Mouse (Mus musculus) neural tube, embryonic 10.5 days (tissue): Measurements from ENCODE around the gene Sdk2.

Experiments used
- DNase-seq: peaks from one replicate; pipeline ENCODE4 v3.0.0-alpha.2; 2017; ENCODE audit warnings: low spot score; ENCODE audit errors: extremely low spot score

Gene Sdk2

GRCm38 (mm10) chr11:113767285-113767684, 299.6 kb downstream of the Sdk2 start:
- no peak for DNase-seq

GRCm38 (mm10) chr11:113766284-113766985, 300.4 kb downstream of the Sdk2 start:
- DNase-seq: no peak

- DNase-seq: no peak
Observed at GRCm38 (mm10) chr11:113764132-113764849, 302.6 kb downstream of the Sdk2 start.

GRCm38 (mm10) chr11:113763449-113763848, 303.4 kb downstream of the Sdk2 start:
- no peak for DNase-seq

GRCm38 (mm10) chr11:113762136-113762797, 304.6 kb downstream of the Sdk2 start:
- no peak for DNase-seq

- no peak for DNase-seq
Observed at GRCm38 (mm10) chr11:113761646-113762045, 305.2 kb downstream of the Sdk2 start.

- no peak for DNase-seq
Observed at GRCm38 (mm10) chr11:113760476-113760875, 306.4 kb downstream of the Sdk2 start.

GRCm38 (mm10) chr11:113758851-113759250, 308.0 kb downstream of the Sdk2 start:
- DNase-seq: no peak

- DNase-seq: no peak
Observed at GRCm38 (mm10) chr11:113756578-113756977, 310.3 kb downstream of the Sdk2 start.

- no peak for DNase-seq
Observed at GRCm38 (mm10) chr11:113755878-113756277, 311.0 kb downstream of the Sdk2 start.

- no peak for DNase-seq
Observed at GRCm38 (mm10) chr11:113754845-113755244, 312.0 kb downstream of the Sdk2 start.

- DNase-seq: no peak
Observed at GRCm38 (mm10) chr11:113752685-113753430, 314.0 kb downstream of the Sdk2 start.

- no peak for DNase-seq
Observed at GRCm38 (mm10) chr11:113752158-113752661, 314.6 kb downstream of the Sdk2 start.

GRCm38 (mm10) chr11:113751484-113752084, 315.3 kb downstream of the Sdk2 start, which contains the start of gene Cdc42ep4:
Gene Cdc42ep4, minus strand, starts transcription at chr11:113751881.
- DNase-seq: peak; percentile 93

- DNase-seq: peak; percentile 81
Observed at GRCm38 (mm10) chr11:113750571-113751483, 316.0 kb downstream of the Sdk2 start.

GRCm38 (mm10) chr11:113749749-113750351, 317.0 kb downstream of the Sdk2 start:
- DNase-seq: peak; percentile 70

- DNase-seq: peak; percentile 62
Observed at GRCm38 (mm10) chr11:113748797-113749521, 317.9 kb downstream of the Sdk2 start.

- no peak for DNase-seq
Observed at GRCm38 (mm10) chr11:113747725-113748380, 319.0 kb downstream of the Sdk2 start.
